Mouse (Mus musculus) kidney, adult 11 months (tissue): Measurements from ENCODE around the gene Tnk1.
"Not testable (repeated sequence)": the region's sequence is repeated elsewhere in the genome, so short reads cannot be mapped to it uniquely, and the experiment has no call there.

Experiments used
- DNase-seq: peaks from one replicate; pipeline ENCODE4 v3.0.0; 2022

Gene Tnk1

GRCm38 (mm10) chr11:69877878-69878277 is 19.3 kb upstream of the Tnk1 start, which contains the start of gene Tmem95:
Gene Tmem95, minus strand, starts transcription at chr11:69878018.
- DNase-seq, result no peak

GRCm38 (mm10) chr11:69876867-69877266 is 18.3 kb upstream of the Tnk1 start:
- DNase-seq, result peak; percentile 77

- no peak for DNase-seq
Measured at GRCm38 (mm10) chr11:69876186-69876585, 17.7 kb upstream of the Tnk1 start.

- DNase-seq, result no peak
Measured at GRCm38 (mm10) chr11:69872451-69872850, 13.9 kb upstream of the Tnk1 start.

GRCm38 (mm10) chr11:69871822-69872221 is 13.3 kb upstream of the Tnk1 start:
- DNase-seq, result no peak

GRCm38 (mm10) chr11:69870289-69871069 is 11.9 kb upstream of the Tnk1 start:
- no peak for DNase-seq

GRCm38 (mm10) chr11:69867335-69867734 is 8.8 kb upstream of the Tnk1 start:
- no peak for DNase-seq

GRCm38 (mm10) chr11:69865561-69865960 is 7.0 kb upstream of the Tnk1 start:
- DNase-seq, result no peak

GRCm38 (mm10) chr11:69864138-69864860 is 5.8 kb upstream of the Tnk1 start:
- no peak for DNase-seq

GRCm38 (mm10) chr11:69863729-69864128 is 5.2 kb upstream of the Tnk1 start:
- not testable (repeated sequence) for DNase-seq

GRCm38 (mm10) chr11:69855347-69855746 is 3.2 kb downstream of the Tnk1 start:
- DNase-seq, result no peak

GRCm38 (mm10) chr11:69854680-69855079 is 3.9 kb downstream of the Tnk1 start:
- DNase-seq, result no peak

GRCm38 (mm10) chr11:69853994-69854393 is 4.5 kb downstream of the Tnk1 start:
- peak; percentile 42 for DNase-seq

GRCm38 (mm10) chr11:69850754-69851153 is 7.8 kb downstream of the Tnk1 start:
- no peak for DNase-seq

GRCm38 (mm10) chr11:69849884-69850283 is 8.6 kb downstream of the Tnk1 start:
- DNase-seq, result no peak

GRCm38 (mm10) chr11:69849128-69849527 is 9.4 kb downstream of the Tnk1 start:
- no peak for DNase-seq

- no peak for DNase-seq
Measured at GRCm38 (mm10) chr11:69848021-69848420, 10.5 kb downstream of the Tnk1 start.

- no peak for DNase-seq
Measured at GRCm38 (mm10) chr11:69846738-69847688, 11.5 kb downstream of the Tnk1 start.

- DNase-seq, result peak; percentile 95
Measured at GRCm38 (mm10) chr11:69846198-69846680, 12.3 kb downstream of the Tnk1 start, which contains the start of gene Plscr3. Gene Plscr3, plus strand, starts transcription at chr11:69846376.

GRCm38 (mm10) chr11:69838714-69839104 is 19.8 kb downstream of the Tnk1 start:
- DNase-seq, result no peak

GRCm38 (mm10) chr11:69837952-69838713 is 20.4 kb downstream of the Tnk1 start, which contains the start of gene Tmem256:
Gene Tmem256, plus strand, starts transcription at chr11:69838514.
- peak; percentile 99 for DNase-seq

- no peak for DNase-seq
Measured at GRCm38 (mm10) chr11:69837604-69837951, 21.0 kb downstream of the Tnk1 start, which contains the start of gene Nlgn2. Gene Nlgn2, minus strand, starts transcription at chr11:69837784.
